Mouse (Mus musculus) central nervous system, embryonic 18 days (tissue): ENCODE data around the gene Faap100. TPM values are rescaled to one million over a fixed set of nuclear protein-coding genes. Genes with fewer than 3 reads are reported as not detected.

ENCODE experiments used
- polyA plus RNA-seq: library from polyadenylated mRNA; depleted of rRNA; stranded (reverse); fragments of >200 nt; gene quantifications from 2 replicates; pipeline ENCODE4 v1.2.3, GENCODE M21; 2012; rRNA removed

Faap100 gene
- polyA plus RNA-seq: 107 and 108 TPM in 2 replicates

DNA sequence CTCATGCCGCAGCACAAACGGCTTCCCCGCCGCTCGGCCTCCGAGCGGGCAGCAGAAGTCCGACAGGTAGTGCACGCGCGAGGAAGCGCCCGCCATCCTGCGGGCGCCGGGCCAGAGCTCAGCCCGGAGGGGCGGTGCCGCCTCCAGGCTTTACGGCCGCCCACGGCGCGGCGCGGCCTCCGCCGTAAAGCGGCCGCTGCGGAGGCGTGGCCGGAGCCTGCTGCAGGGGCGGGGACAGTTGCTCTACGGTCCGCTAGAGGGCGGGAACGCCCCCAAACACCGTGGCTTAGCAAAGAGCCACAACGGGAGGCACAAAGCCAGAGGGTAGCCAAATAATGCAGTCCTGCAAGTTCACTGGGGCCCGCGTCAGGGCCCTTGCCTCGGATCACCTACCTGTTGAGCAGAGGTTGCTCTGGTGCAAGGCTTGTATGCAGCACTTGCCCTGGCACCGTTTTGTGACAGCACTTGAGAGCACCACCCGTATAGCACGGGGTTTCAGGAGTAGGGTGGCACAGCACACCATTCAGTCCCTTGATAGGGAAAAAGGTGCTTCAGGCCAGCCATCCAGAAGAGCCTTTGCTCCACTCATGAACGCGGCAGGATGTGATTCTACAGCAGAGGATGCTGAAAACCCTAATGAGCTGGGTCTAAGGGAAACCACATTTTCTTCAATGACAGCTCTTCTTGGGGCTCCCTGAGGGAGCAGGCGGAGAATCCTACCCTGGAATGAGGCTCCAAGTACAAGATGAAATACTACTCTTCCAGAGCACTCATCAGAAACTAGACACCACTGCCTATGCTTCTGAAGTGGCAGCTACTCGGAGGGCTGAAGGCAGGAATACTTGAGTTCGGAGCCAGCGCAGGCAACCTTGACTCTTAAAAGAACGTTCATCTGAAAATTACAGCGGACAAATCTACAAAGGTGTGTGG is at the start of gene Faap100:
Faap100 (minus strand) TSS at position 154 of the 930 bp plus-strand sequence.

DNA sequence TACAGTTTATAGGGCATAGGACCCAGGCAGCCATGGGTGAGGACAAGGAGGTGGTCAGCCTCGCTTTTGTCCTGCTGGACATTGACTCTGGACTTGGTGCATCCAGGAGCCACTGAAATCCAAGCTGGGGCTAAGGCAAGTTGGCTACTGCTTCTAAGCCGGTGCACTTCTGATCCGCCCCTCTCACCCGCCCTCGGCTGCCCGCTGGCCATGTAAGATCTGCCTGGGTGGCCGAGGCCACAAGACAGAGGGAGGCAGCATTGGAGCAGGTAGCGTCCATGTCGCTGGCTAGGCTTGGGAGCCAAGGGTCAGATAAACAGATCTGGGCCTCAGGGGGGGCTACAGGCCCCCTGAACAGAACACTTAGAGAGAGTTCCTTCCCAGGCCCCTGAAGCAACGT is 17.3 kb downstream of the Faap100 start, which contains the start of gene Fscn2:
Fscn2 (plus strand) TSS at position 240 of the 400 bp plus-strand sequence.

DNA sequence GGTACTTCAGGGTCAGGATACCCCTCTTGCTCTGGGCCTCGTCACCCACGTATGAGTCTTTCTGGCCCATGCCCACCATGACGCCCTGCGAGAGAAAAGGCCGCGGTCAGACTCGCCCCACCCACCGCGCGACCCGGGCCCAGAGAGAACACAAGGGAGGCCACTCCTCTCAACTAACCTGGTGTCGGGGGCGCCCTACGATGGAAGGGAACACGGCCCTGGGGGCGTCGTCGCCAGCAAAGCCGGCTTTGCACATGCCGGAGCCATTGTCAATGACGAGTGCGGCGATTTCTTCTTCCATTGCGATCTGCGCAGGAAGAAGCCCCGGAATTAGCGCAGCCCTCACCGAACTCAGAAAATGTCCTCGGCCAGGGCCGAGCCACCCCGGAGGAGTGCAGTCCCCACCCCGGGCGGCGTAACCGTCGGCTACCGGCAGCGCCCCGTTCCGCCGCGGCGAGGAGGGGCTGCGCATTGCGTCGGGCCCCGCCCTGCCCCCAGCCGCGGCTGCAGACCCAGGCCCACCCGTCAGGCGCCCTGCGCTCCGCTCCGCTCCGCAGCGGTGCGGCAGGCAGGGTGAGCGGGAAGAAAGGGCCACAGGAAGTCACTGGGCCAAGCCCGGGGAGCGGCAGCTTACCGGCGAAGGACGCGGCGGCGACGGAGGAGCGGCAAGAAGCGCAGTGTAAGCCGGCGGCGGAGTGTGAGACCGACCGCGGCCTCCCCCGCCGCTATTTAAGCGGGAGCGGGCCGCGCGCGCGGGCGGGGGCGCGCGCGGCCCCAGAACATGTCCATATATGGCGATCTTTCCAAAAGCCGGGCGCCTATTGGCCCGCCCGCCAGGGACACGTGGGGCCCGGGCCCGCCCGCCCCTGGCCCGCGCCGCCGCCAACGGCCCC is 30.5 kb downstream of the Faap100 start, which contains the start of gene Actg1:
Actg1 (minus strand) TSS at position 752 of the 893 bp plus-strand sequence.

Other genes starting within 250 kb of the Faap100 start
- gene Slc38a10, start 227.4 kb downstream of the Faap100 start, polyA plus RNA-seq: 103 and 104 TPM in 2 replicates
- gene Bahcc1, start 145.8 kb downstream of the Faap100 start, polyA plus RNA-seq: 16.9 and 20.1 TPM in 2 replicates
- 1,434 and 1,972 TPM in 2 replicates for gene Actg1, start 30.2 kb downstream of the Faap100 start, polyA plus RNA-seq
- gene Fscn2, start 17.2 kb downstream of the Faap100 start, polyA plus RNA-seq: 0.49 and 0.66 TPM in 2 replicates
- gene Nploc4, start 58.9 kb upstream of the Faap100 start, polyA plus RNA-seq: 52.6 and 53.0 TPM in 2 replicates
- not detected in 2 replicates for gene Tspan10, start 63.9 kb upstream of the Faap100 start, polyA plus RNA-seq
- 0.32 and 0.56 TPM in 2 replicates for gene Pde6g, start 74.7 kb upstream of the Faap100 start, polyA plus RNA-seq
- 8.6 and 10.0 TPM in 2 replicates for gene Oxld1, start 79.3 kb upstream of the Faap100 start, polyA plus RNA-seq
- 30.3 and 32.5 TPM in 2 replicates for gene Ccdc137, start 79.4 kb upstream of the Faap100 start, polyA plus RNA-seq
- 42.5 and 46.3 TPM in 2 replicates for gene Arl16, start 88.8 kb upstream of the Faap100 start, polyA plus RNA-seq
- gene Mrpl12, start 105.8 kb upstream of the Faap100 start, polyA plus RNA-seq: 107 and 119 TPM in 2 replicates
- gene Slc25a10, start 113.1 kb upstream of the Faap100 start, polyA plus RNA-seq: 33.0 and 33.5 TPM in 2 replicates
- 0.10 and 0.45 TPM in 2 replicates for gene Gcgr, start 151.9 kb upstream of the Faap100 start, polyA plus RNA-seq
- 192 and 196 TPM in 2 replicates for gene Mcrip1, start 171.0 kb upstream of the Faap100 start, polyA plus RNA-seq
- gene Ppp1r27, start 172.4 kb upstream of the Faap100 start, polyA plus RNA-seq: 1.1 TPM in 1 of 2 replicates, not detected in the other
- 153 and 156 TPM in 2 replicates for gene P4hb, start 194.5 kb upstream of the Faap100 start, polyA plus RNA-seq
- gene Arhgdia, start 202.9 kb upstream of the Faap100 start, polyA plus RNA-seq: 443 and 473 TPM in 2 replicates
- gene Alyref, start 219.6 kb upstream of the Faap100 start, polyA plus RNA-seq: 83.1 and 83.5 TPM in 2 replicates
- 185 and 196 TPM in 2 replicates for gene Anapc11, start 219.7 kb upstream of the Faap100 start, polyA plus RNA-seq
- gene Npb, start 229.7 kb upstream of the Faap100 start, polyA plus RNA-seq: 0.22 and 0.57 TPM in 2 replicates
- gene Pcyt2, start 239.2 kb upstream of the Faap100 start, polyA plus RNA-seq: 286 and 294 TPM in 2 replicates
- 67.4 and 67.5 TPM in 2 replicates for gene Sirt7, start 246.5 kb upstream of the Faap100 start, polyA plus RNA-seq